ENCODE assay signal across 8 mouse cellular contexts in the genomic region with DNA sequence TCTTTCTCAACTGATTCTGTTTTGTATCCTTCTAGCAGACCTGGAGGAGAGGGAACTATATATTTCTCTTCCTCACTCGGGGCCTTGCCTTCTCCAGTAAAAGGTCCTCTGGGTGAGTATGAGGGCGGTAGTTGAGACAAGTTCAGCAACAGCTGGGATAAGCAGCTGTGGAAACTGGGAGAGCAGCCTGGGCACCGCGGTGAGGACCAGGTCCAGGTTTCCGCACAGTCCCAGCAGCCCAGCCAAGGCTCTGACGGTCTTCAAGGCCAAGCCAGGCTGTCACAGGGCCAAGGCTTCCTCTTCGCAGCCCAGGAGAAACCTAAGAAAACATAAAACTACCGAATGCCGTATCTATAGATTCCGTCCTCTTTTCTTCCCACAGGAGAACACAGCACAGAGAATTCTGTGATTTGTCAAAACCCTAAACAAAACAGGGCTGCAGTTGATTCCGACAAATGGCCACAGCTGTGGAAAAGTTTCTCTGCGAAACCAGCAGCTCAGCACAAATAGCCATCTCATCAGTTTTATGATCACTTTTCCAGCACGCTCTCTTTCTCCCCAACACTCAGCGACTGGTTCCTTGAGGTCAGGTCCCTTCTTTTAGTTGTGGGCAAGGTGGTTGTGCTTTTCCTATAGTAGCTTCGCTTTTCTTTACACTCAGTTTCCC. TPM values are rescaled to one million over a fixed set of nuclear protein-coding genes. Genes with fewer than 3 reads are reported as not detected.
DNase-seq lines count a peak whose midpoint lies in the region; ATAC-seq lines count a peak whose summit lies in the region.
"Had no signal": no experiment of that assay in that cellular context is flagged by ENCODE, and none has a peak within 500 bp of the region (broad histone marks: within the 10 kb centered on the region; RNA-seq: fewer than 3 reads in every experiment).

No protein-coding gene starts in this region.

- WGBS in limb, embryonic 12.5 days, result 74% methylated on average over 15 of the region's 15 CpGs
- 92% methylated on average over 15 of the region's 15 CpGs for WGBS in limb, embryonic 10.5 days
- 49% methylated on average over 15 of the region's 15 CpGs for WGBS in intestine, embryonic 15.5 days
- 52% methylated on average over 15 of the region's 15 CpGs for WGBS in stomach, embryonic 16.5 days
- WGBS in hindbrain, embryonic 12.5 days, result 88% methylated on average over 15 of the region's 15 CpGs

- no peaks in the 10 kb centered on the region for H3K36me3 ChIP-seq in limb, embryonic 12.5 days
- H3K36me3 ChIP-seq in limb, embryonic 10.5 days, result no peaks in the 10 kb centered on the region
- no peaks in the 10 kb centered on the region for H3K36me3 ChIP-seq in intestine, embryonic 15.5 days
- no peaks in the 10 kb centered on the region for H3K36me3 ChIP-seq in stomach, embryonic 16.5 days (ENCODE audit: control insufficient read depth, insufficient read depth, low read length)
- no peaks in the 10 kb centered on the region for H3K36me3 ChIP-seq in hindbrain, embryonic 12.5 days
- H3K36me3 ChIP-seq: embryonic facial prominence, embryonic 13.5 days had no signal

- ATAC-seq in limb, embryonic 12.5 days (ENCODE audit: insufficient number of reproducible peaks, insufficient read depth, low FRiP score, low TSS enrichment, low read depth), result no peak
- ATAC-seq in intestine, embryonic 15.5 days, result peak; percentile 47
- peak; percentile 74 for ATAC-seq in stomach, embryonic 16.5 days (ENCODE audit: insufficient read depth, low FRiP score)
- no peak for ATAC-seq in hindbrain, embryonic 12.5 days (ENCODE audit: low FRiP score)

- no peaks in the 10 kb centered on the region for H3K27me3 ChIP-seq in limb, embryonic 12.5 days
- H3K27me3 ChIP-seq in limb, embryonic 10.5 days (ENCODE audit: low read depth, poor library complexity, severe bottlenecking), result no peaks in the 10 kb centered on the region
- no peaks in the 10 kb centered on the region for H3K27me3 ChIP-seq in intestine, embryonic 15.5 days (replicated peaks)
- H3K27me3 ChIP-seq in stomach, embryonic 16.5 days (ENCODE audit: control insufficient read depth, insufficient read depth, low read length), result no peaks in the 10 kb centered on the region
- no peaks in the 10 kb centered on the region for H3K27me3 ChIP-seq in hindbrain, embryonic 12.5 days
- H3K27me3 ChIP-seq: embryonic facial prominence, embryonic 13.5 days had no signal

- H3K9me3 ChIP-seq in limb, embryonic 12.5 days, result no peaks in the 10 kb centered on the region
- no peaks in the 10 kb centered on the region for H3K9me3 ChIP-seq in limb, embryonic 10.5 days (replicated peaks)
- H3K9me3 ChIP-seq in intestine, embryonic 15.5 days, result no peaks in the 10 kb centered on the region
- no peaks in the 10 kb centered on the region for H3K9me3 ChIP-seq in stomach, embryonic 16.5 days (replicated peaks; ENCODE audit: control insufficient read depth, low read length)
- no peaks in the 10 kb centered on the region for H3K9me3 ChIP-seq in hindbrain, embryonic 12.5 days (replicated peaks)
- H3K9me3 ChIP-seq: embryonic facial prominence, embryonic 13.5 days had no signal

- DNase-seq in limb, embryonic 10.5 days (ENCODE audit: low spot score), result no peak
- DNase-seq in gastrocnemius, postnatal 25 days, result peak; percentile 85
- DNase-seq in embryo, embryonic 11 days, result no peak

- H3K27ac ChIP-seq in limb, embryonic 12.5 days, result peak overlapping the region; percentile 57
- no peak overlapping the region for H3K27ac ChIP-seq in limb, embryonic 10.5 days
- peak overlapping the region; percentile 81 for H3K27ac ChIP-seq in intestine, embryonic 15.5 days
- H3K27ac ChIP-seq in stomach, embryonic 16.5 days (ENCODE audit: low read length), result peak overlapping the region; percentile 86
- H3K27ac ChIP-seq in hindbrain, embryonic 12.5 days, result no peak overlapping the region
- H3K27ac ChIP-seq: embryonic facial prominence, embryonic 13.5 days had no signal

- no peak overlapping the region for H3K9ac ChIP-seq in limb, embryonic 12.5 days (replicated peaks)
- no peak overlapping the region for H3K9ac ChIP-seq in intestine, embryonic 15.5 days
- H3K9ac ChIP-seq in stomach, embryonic 16.5 days (ENCODE audit: low read length), result no peak overlapping the region
- H3K9ac ChIP-seq in hindbrain, embryonic 12.5 days, result no peak overlapping the region
- H3K9ac ChIP-seq: embryonic facial prominence, embryonic 13.5 days had no signal

- H3K4me3 ChIP-seq in limb, embryonic 12.5 days (replicated peaks), result no peak overlapping the region
- H3K4me3 ChIP-seq in limb, embryonic 10.5 days, result no peak overlapping the region
- H3K4me3 ChIP-seq in intestine, embryonic 15.5 days (replicated peaks), result no peak overlapping the region
- no peak overlapping the region for H3K4me3 ChIP-seq in stomach, embryonic 16.5 days (replicated peaks; ENCODE audit: low read length)
- no peak overlapping the region for H3K4me3 ChIP-seq in hindbrain, embryonic 12.5 days
- H3K4me3 ChIP-seq: embryonic facial prominence, embryonic 13.5 days had no signal

- H3K4me2 ChIP-seq in limb, embryonic 12.5 days, result no peak overlapping the region
- peak overlapping the region; percentile 17; the same call in 1 of the 2 replicates for H3K4me2 ChIP-seq in intestine, embryonic 15.5 days (replicated peaks)
- H3K4me2 ChIP-seq in stomach, embryonic 16.5 days (ENCODE audit: low read depth, low read length), result peak overlapping the region; percentile 31; the same call in 1 of the 2 replicates
- no peak overlapping the region for H3K4me2 ChIP-seq in hindbrain, embryonic 12.5 days (replicated peaks)
- H3K4me2 ChIP-seq: embryonic facial prominence, embryonic 13.5 days had no signal

- 0 out of 2 replicates have a peak, but pooled peaks cover 6% of the 10 kb centered on the region for H3K4me1 ChIP-seq in limb, embryonic 12.5 days (replicated peaks)
- H3K4me1 ChIP-seq in limb, embryonic 10.5 days, result no peaks in the 10 kb centered on the region
- 0 out of 2 replicates have a peak, but pooled peaks cover 2% of the 10 kb centered on the region for H3K4me1 ChIP-seq in intestine, embryonic 15.5 days (replicated peaks)
- H3K4me1 ChIP-seq in stomach, embryonic 16.5 days (ENCODE audit: control insufficient read depth, insufficient read depth, low read length), result peaks cover 4% of the 10 kb centered on the region
- no peaks in the 10 kb centered on the region for H3K4me1 ChIP-seq in hindbrain, embryonic 12.5 days

RNA-seq across cellular contexts. Expression of a gene that starts 55.5 kb away (rescaled TPM):
- polyA plus RNA-seq in limb, embryonic 12.5 days (2016; fragmentation: Nextera tagmentation; extraction: Ambion mirVana), result 182 and 199 TPM in 2 replicates
- polyA plus RNA-seq in limb, embryonic 10.5 days (2016; fragmentation: Nextera tagmentation; extraction: Ambion mirVana), result 94.6 and 115 TPM in 2 replicates
- total RNA-seq in gastrocnemius, postnatal 25 days (2021), result 10 to 100 TPM; 35.4 to 37.6 TPM
- 75.1 and 91.5 TPM in 2 replicates for polyA plus RNA-seq in intestine, embryonic 15.5 days (2015; fragmentation: Nextera tagmentation; extraction: Ambion mirVana)
- 66.3 and 78.1 TPM in 2 replicates for polyA plus RNA-seq in stomach, embryonic 16.5 days (2015; fragmentation: Nextera tagmentation; extraction: Ambion mirVana)
- 338 and 368 TPM in 2 replicates for polyA plus RNA-seq in hindbrain, embryonic 12.5 days (2016; fragmentation: Nextera tagmentation; extraction: Ambion mirVana)

Comparison
In these comparisons a context has a peak if more than half of its experiments do, and no peak if none do; other contexts are left out.
1. H3K27ac ChIP-seq: peak in limb, embryonic 12.5 days (single experiment), intestine, embryonic 15.5 days (single experiment) and stomach, embryonic 16.5 days (single experiment); none in limb, embryonic 10.5 days (single experiment) and hindbrain, embryonic 12.5 days (single experiment).
2. ATAC-seq: peak in intestine, embryonic 15.5 days (single experiment) and stomach, embryonic 16.5 days (single experiment); none in limb, embryonic 12.5 days (single experiment) and hindbrain, embryonic 12.5 days (single experiment).
3. H3K4me2 ChIP-seq: peak in intestine, embryonic 15.5 days (single experiment) and stomach, embryonic 16.5 days (single experiment); none in limb, embryonic 12.5 days (single experiment) and hindbrain, embryonic 12.5 days (single experiment).